Mouse (Mus musculus) heart, adult 2 months (tissue): ENCODE data around the gene Tmem203. TPM values are rescaled to one million over a fixed set of nuclear protein-coding genes. Genes with fewer than 3 reads are reported as not detected.

ENCODE experiments used
- DNase-seq, 2 experiments: peaks; one replicate each; pipeline ENCODE4 v3.0.0; 2021
- H3K27ac ChIP-seq: fragments of 200-600 bp; 2 replicates; pipeline ENCODE4 v1.8.1; 2022
- H3K27me3 ChIP-seq: fragments of 200-500 bp; 2 replicates; pipeline ENCODE4 v1.6.1; 2012; ENCODE audit warnings: mild to moderate bottlenecking, low read length, inconsistent platforms, mixed read lengths; ENCODE audit not compliant: control insufficient read depth, insufficient read depth
- H3K36me3 ChIP-seq: fragments of 200-500 bp; 2 replicates; pipeline ENCODE4 v1.6.1; 2012; ENCODE audit warnings: low read length, inconsistent platforms; ENCODE audit not compliant: control insufficient read depth, insufficient read depth
- H3K4me1 ChIP-seq: fragments of 200-500 bp; 2 replicates; pipeline ENCODE4 v1.6.1; 2011; ENCODE audit warnings: low read length; ENCODE audit not compliant: control insufficient read depth, insufficient read depth
- H3K4me3 ChIP-seq: fragments of 200-600 bp; 2 replicates; pipeline ENCODE4 v1.8.1; 2022
- H3K79me2 ChIP-seq: fragments of 200-500 bp; replicated peaks from 2 replicates; pipeline ENCODE4 v1.6.1; 2012; ENCODE audit warnings: mild to moderate bottlenecking, inconsistent platforms, low read length, moderate library complexity, mixed read lengths; ENCODE audit not compliant: control insufficient read depth, insufficient read depth
- H3K9ac ChIP-seq: fragments of 200-500 bp; 2 replicates; pipeline ENCODE4 v1.6.1; 2012; ENCODE audit warnings: low read depth, mild to moderate bottlenecking, control low read depth, inconsistent platforms, low read length, mixed read lengths
- CTCF ChIP-seq: fragments of 200-600 bp; IDR thresholded peaks from 2 replicates; pipeline ENCODE4 v1.8.1; 2022; ENCODE audit warnings: antibody characterized with exemption, mild to moderate bottlenecking, moderate library complexity
- EP300 ChIP-seq: fragments of 200-500 bp; IDR thresholded peaks from 2 replicates; pipeline ENCODE4 v1.6.1; 2011; ENCODE audit warnings: low read depth, low read length, control low read depth; ENCODE audit not compliant: insufficient read depth
- POLR2A ChIP-seq: fragments of 200-500 bp; IDR thresholded peaks from 2 replicates; pipeline ENCODE4 v1.6.1; 2011; ENCODE audit warnings: mild to moderate bottlenecking, low read depth, low read length, control low read depth; ENCODE audit not compliant: insufficient read depth
- whole genome bisulfite sequencing: fragments of 180-500 bp; shearing (Covaris S2); methylation state at CpG from one replicate; pipeline ENCODE4 v1.1.7; 2018; 5-methylcytosine and 5-hydroxymethylcytosine counted together
- intact Hi-C: fragments of 180-260 bp; cut with DNase I; formaldehyde crosslinking; loops from one replicate; pipeline ENCODE4 v1.15.1; 2025
- polyA plus RNA-seq: library from polyadenylated mRNA; depleted of rRNA; stranded (reverse); fragments of >200 nt; gene quantifications from 2 replicates; pipeline ENCODE4 v1.2.3, GENCODE M21; 2012
- total RNA-seq, 2 experiments: library from RNA; stranded (reverse); gene quantifications; 2 replicates each; pipeline ENCODE4 v1.2.3; 2021

Gene Tmem203
- total and polyA plus RNA-seq, 3 experiments, result 13.1 to 22.2 (median 14.1) TPM

GRCm38 (mm10) chr2:25286837-25287636 lies 31.8 kb downstream of the Tmem203 start:
- H3K36me3 ChIP-seq, result no peaks in the 10 kb centered on the region

DNA sequence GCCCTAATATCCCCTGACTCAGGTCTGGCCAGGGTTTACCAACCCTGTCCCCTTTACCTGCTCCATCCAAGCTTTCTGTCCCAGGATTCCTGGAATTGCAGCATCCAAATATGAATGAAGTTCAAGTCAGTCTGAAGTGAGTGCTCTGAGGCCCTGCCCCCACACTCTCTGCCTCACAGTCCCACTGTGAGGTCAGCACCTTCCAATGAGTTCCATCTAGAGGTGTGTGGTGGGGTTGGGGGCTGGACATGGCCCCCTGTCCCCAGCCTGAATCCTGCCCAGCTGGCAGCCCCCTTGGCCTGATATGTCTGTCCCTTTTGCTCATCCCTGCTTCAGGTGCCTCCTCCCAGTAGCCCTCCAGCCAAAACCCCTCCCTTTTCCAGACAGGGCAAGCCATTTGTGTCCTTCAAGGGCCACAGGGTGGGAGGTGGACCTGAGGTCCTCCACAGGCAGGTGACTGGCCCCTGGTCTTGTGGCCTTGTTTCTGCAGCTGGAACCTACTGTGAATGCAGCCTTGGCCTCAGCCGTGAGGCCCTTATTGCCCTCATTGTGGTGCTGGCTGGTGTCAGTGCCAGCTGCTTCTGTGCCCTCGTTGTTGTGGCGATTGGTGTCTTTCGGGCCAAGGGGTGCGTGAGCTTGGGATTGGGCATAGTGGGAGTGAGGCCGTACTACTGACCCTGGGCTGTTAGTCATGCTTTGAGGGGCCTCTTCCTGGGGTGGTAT lies 32.8 kb downstream of the Tmem203 start, which contains the start of gene Tmem210:
Gene Tmem210, plus strand, starts transcription at position 219 of the 723 bp plus-strand sequence.
- Histone ChIP-seq H3K4me3 (no peak within 1 kb of the TSS), H3K4me1 (peaks cover 7% of the 10 kb centered on the region), H3K79me2 (no peaks in the 10 kb centered on the region), H3K36me3 (no peaks in the 10 kb centered on the region), H3K9ac (no peak within 1 kb of the TSS), H3K27me3 (peaks cover 6% of the 10 kb centered on the region), H3K27ac (peak within 1 kb of the TSS; percentile 7; the same call in 1 of the 2 replicates)
- intact Hi-C loops, result no loop called here
- 91% methylated on average over 6 of the region's 6 CpGs for WGBS
- DNase-seq, result no peak
- no peak for TF ChIP-seq EP300
- TF ChIP-seq CTCF, result no peak
- TF ChIP-seq POLR2A, result no peak

More at GRCm38 (mm10) chr2:25286837-25287636, 31.8 kb downstream of the Tmem203 start:
- H3K4me3 ChIP-seq, result no peak overlapping the region
- H3K79me2 ChIP-seq, result no peaks in the 10 kb centered on the region
- H3K27ac ChIP-seq, result peak overlapping the region; percentile 7; the same call in 1 of the 2 replicates
- intact Hi-C loops, result no loop called here
- WGBS, result 20% methylated on average over 7 of the region's 7 CpGs
- H3K9ac ChIP-seq, result no peak overlapping the region
- TF ChIP-seq EP300 (no peak), POLR2A (no peak), CTCF (no peak)
- DNase-seq, result no peak
- peaks cover 6% of the 10 kb centered on the region for H3K27me3 ChIP-seq
- H3K4me1 ChIP-seq, result peaks cover 5% of the 10 kb centered on the region

DNA sequence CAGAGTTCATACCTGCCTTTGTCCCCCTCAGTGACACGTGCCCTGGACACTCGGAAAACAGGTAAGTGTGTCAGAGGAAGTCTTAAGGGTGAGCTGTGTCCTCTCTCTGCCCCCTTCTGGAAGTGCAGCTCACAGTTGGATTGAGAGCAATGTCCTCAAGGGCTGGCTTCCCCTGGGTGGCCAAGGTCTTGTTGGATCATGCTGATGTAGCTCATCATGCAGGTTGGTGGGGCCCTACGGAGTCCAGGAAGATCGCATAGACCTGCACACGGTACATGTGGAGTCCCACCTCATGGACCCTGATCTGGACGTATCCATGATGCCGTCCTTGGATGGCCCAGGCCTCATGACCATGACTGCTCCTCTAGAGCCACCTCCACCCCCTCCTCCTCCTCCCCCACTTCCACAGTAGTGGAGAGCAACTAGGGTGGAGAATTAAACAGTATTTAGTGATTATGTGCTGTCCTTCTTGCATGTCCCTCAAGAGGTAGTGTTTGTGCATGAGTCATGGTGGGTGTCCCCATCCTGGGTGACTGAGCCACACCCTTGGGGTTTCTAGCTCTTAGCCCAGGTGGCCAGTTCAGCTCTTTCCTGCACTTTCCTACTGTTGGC lies 33.6 kb downstream of the Tmem203 start:
- no peaks in the 10 kb centered on the region for H3K79me2 ChIP-seq
- peaks cover 6% of the 10 kb centered on the region for H3K27me3 ChIP-seq
- no peaks in the 10 kb centered on the region for H3K36me3 ChIP-seq
- H3K9ac ChIP-seq, result no peak overlapping the region
- 84% methylated on average over 7 of the region's 7 CpGs for WGBS
- peaks cover 7% of the 10 kb centered on the region for H3K4me1 ChIP-seq
- no peak overlapping the region for H3K27ac ChIP-seq
- no peak overlapping the region for H3K4me3 ChIP-seq
- TF ChIP-seq POLR2A (no peak), CTCF (no peak), EP300 (no peak)
- intact Hi-C loops, result no loop called here
- no peak for DNase-seq

DNA sequence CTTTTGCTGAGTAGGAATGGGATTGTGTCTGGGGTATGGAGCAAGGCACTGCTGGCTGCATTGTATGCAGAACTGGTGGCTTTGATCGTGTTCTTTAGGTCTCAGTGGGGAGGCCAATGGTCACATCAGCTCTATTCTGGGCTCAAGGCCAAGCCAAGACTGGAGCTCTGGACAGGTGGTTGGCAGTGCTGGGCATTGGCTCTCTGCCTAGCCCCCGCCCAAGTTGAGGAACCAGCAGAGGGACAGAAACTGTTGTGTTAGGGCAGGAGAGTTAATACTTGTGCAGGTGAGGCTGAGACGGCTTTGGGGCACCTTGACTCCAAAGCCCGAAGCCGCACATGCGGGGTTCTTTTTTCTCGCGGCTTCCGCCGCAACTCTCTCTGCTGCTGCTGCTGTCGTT lies 34.4 kb downstream of the Tmem203 start, which contains the start of gene Lrrc26:
Gene Lrrc26, plus strand, starts transcription at position 265 of the 400 bp plus-strand sequence.
- no peaks in the 10 kb centered on the region for H3K79me2 ChIP-seq
- DNase-seq, result no peak
- peaks cover 6% of the 10 kb centered on the region for H3K27me3 ChIP-seq
- no peak within 1 kb of the TSS for H3K27ac ChIP-seq
- no peaks in the 10 kb centered on the region for H3K36me3 ChIP-seq
- peak within 1 kb of the TSS; percentile 40 for H3K4me3 ChIP-seq
- no peak within 1 kb of the TSS for H3K9ac ChIP-seq
- peaks cover 7% of the 10 kb centered on the region for H3K4me1 ChIP-seq
- TF ChIP-seq CTCF, result no peak
- TF ChIP-seq POLR2A, result no peak
- TF ChIP-seq EP300, result no peak
- 10% methylated on average over 11 of the region's 11 CpGs for WGBS
- intact Hi-C loops, result no loop called here

- Histone ChIP-seq H3K27ac (no peak overlapping the region), H3K9ac (no peak overlapping the region), H3K4me3 (peak overlapping the region; percentile 40), H3K4me1 (peaks cover 7% of the 10 kb centered on the region), H3K79me2 (no peaks in the 10 kb centered on the region), H3K27me3 (peaks cover 6% of the 10 kb centered on the region), H3K36me3 (no peaks in the 10 kb centered on the region)
- 2% methylated on average over 54 of the region's 54 CpGs for WGBS
- peak in 1 of 2 experiments; percentile 47 for DNase-seq
- TF ChIP-seq EP300, result no peak
- no peak for TF ChIP-seq POLR2A
- TF ChIP-seq CTCF, result no peak
- intact Hi-C loops, result no loop called here
Observed at GRCm38 (mm10) chr2:25290101-25290815, 35.0 kb downstream of the Tmem203 start.
